Mouse (Mus musculus) forebrain, embryonic 13.5 days (tissue): ENCODE data around the gene Sarnp. TPM values are rescaled to one million over a fixed set of nuclear protein-coding genes. Genes with fewer than 3 reads are reported as not detected.
A peak's percentile ranks its signal among the peaks of the same experiment; 100 is the strongest.
"Not testable (repeated sequence)": the region's sequence is repeated elsewhere in the genome, so short reads cannot be mapped to it uniquely, and the experiment has no call there.

Experiments
- ATAC-seq: fragments of 200-750 bp; cut with Nextera tagmentation; 2 replicates; pipeline ENCODE4 v1.8.0; 2017
- H3K27ac ChIP-seq: fragments of 300-500 bp; sonication (generic); 2 replicates; pipeline ENCODE4 v1.5.1; 2015; ENCODE audit warnings: inconsistent platforms, mild to moderate bottlenecking, moderate library complexity
- H3K27me3 ChIP-seq: fragments of 300-500 bp; sonication (generic); 2 replicates; pipeline ENCODE4 v1.6.1; 2015; ENCODE audit warnings: mild to moderate bottlenecking, inconsistent platforms
- H3K36me3 ChIP-seq: fragments of 300-500 bp; sonication (generic); 2 replicates; pipeline ENCODE4 v1.6.1; 2015; ENCODE audit warnings: mild to moderate bottlenecking, inconsistent platforms; ENCODE audit not compliant: poor library complexity, severe bottlenecking
- H3K4me1 ChIP-seq: fragments of 300-500 bp; sonication (generic); 2 replicates; pipeline ENCODE4 v1.6.1; 2015; ENCODE audit warnings: inconsistent platforms
- H3K4me2 ChIP-seq: fragments of 300-500 bp; sonication (generic); 2 replicates; pipeline ENCODE4 v1.6.1; 2015; ENCODE audit warnings: inconsistent platforms, mild to moderate bottlenecking, moderate library complexity
- H3K4me3 ChIP-seq: fragments of 300-500 bp; sonication (generic); 2 replicates; pipeline ENCODE4 v1.5.1; 2015; ENCODE audit warnings: mild to moderate bottlenecking, inconsistent platforms
- H3K9ac ChIP-seq: fragments of 300-500 bp; sonication (generic); 2 replicates; pipeline ENCODE4 v1.6.1; 2015; ENCODE audit warnings: mild to moderate bottlenecking, inconsistent platforms
- H3K9me3 ChIP-seq: fragments of 300-500 bp; sonication (generic); replicated peaks from 2 replicates; pipeline ENCODE4 v1.6.1; 2016; ENCODE audit warnings: inconsistent platforms
- WGBS: fragments of 180-500 bp; shearing (Covaris S2); methylation state at CpG from one replicate; pipeline ENCODE4 v1.1.7; 2015; 5-methylcytosine and 5-hydroxymethylcytosine counted together
- polyA plus RNA-seq: library from polyadenylated mRNA; unstranded; fragments of >200 nt; fragmentation: Nextera tagmentation; extraction: Ambion mirVana; gene quantifications from 2 replicates; pipeline ENCODE4 v1.2.1, GENCODE M21; 2015

The Sarnp gene
- polyA plus RNA-seq, 1 experiment from 2014 or later, result 278 TPM

DNA sequence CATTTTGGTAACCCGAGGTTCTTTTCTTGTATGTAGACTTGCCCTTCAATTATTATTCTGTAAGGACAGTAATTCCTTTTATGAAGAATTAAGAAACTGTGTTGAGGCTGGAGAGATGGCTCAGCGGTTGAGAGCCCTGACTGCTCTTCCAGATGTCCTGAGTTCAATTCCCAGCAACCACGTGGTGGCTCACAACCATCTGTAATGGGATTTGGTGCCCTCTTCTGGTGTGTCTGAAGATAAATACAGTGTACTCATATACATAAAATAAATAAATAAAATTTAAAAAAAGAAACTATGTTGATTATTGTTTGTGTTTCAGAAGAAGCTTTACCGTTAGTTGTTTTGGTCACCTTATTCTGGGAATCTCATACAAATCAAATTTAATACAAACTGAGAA lies 6.0 kb downstream of the Sarnp start:
- not testable (repeated sequence) for H3K9ac ChIP-seq, ATAC-seq, H3K9me3 ChIP-seq, H3K27me3 ChIP-seq, H3K27ac ChIP-seq
- Histone ChIP-seq H3K4me3 (peak overlapping the region; percentile 91), H3K4me1 (peaks cover 20% of the 10 kb centered on the region), H3K4me2 (peak overlapping the region; percentile 89), H3K36me3 (peaks cover 40% of the 10 kb centered on the region)
- 82% methylated on average over 4 of the region's 4 CpGs for WGBS

GRCm38 (mm10) chr10:128823821-128824220 lies 6.7 kb downstream of the Sarnp start:
- Histone ChIP-seq H3K9me3 (no peaks in the 10 kb centered on the region), H3K36me3 (peaks cover 33% of the 10 kb centered on the region), H3K27ac (no peak overlapping the region), H3K9ac (no peak overlapping the region), H3K27me3 (no peaks in the 10 kb centered on the region), H3K4me3 (no peak overlapping the region), H3K4me1 (peaks cover 20% of the 10 kb centered on the region), H3K4me2 (no peak overlapping the region)
- WGBS, result 98% methylated on average over 9 of the region's 9 CpGs
- no peak for ATAC-seq

DNA sequence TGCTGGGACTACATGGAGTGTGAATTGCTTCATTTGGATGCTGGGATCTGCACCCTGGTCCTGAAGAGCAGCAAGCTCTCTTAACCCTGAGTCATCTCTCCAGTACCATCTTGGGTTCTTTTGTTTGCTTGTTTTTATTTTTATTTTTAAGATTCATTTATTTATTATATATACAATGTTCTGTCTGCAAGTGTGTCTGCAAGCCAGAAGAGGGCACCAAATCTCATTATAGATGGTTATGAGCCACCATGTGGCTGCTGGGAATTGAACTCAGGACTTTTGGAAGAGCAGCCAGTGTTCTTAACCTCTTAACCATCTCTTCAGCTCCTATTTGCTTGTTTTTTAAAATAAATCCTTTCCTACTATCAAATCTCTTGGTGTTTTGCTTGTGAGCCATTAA lies 20.3 kb downstream of the Sarnp start:
- no peak for ATAC-seq
- H3K4me2 ChIP-seq, result no peak overlapping the region
- H3K9ac ChIP-seq, result no peak overlapping the region
- peaks cover 80% of the 10 kb centered on the region for H3K36me3 ChIP-seq
- no peak overlapping the region for H3K27ac ChIP-seq
- H3K4me1 ChIP-seq, result no peaks in the 10 kb centered on the region
- no peaks in the 10 kb centered on the region for H3K9me3 ChIP-seq
- no peak overlapping the region for H3K4me3 ChIP-seq
- no peaks in the 10 kb centered on the region for H3K27me3 ChIP-seq

DNA sequence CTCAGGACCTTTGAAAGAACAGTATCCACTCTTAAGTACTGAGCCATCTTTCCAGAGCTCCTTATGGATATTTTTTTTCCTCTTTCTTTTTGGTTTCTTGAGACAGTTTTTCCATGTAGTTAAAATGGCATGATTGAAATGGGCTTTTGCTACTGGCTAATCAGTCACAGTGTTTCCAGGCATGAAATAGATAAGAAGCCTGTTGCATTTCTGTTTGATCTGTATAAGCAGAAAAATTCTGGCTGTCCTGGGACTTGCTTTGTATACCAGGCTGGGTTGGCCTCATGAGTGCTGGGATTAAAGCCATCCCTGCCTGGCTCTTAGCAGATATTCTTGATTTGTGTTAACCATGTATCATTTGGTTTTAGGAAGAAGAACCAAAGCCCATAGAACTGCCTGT lies 22.3 kb downstream of the Sarnp start:
- H3K9ac ChIP-seq, result no peak overlapping the region
- no peak overlapping the region for H3K27ac ChIP-seq
- H3K4me1 ChIP-seq, result no peaks in the 10 kb centered on the region
- ATAC-seq, result no peak
- H3K9me3 ChIP-seq, result no peaks in the 10 kb centered on the region
- no peaks in the 10 kb centered on the region for H3K27me3 ChIP-seq
- H3K4me2 ChIP-seq, result no peak overlapping the region
- no peak overlapping the region for H3K4me3 ChIP-seq
- peaks cover 73% of the 10 kb centered on the region for H3K36me3 ChIP-seq

- no peak for ATAC-seq
- no peaks in the 10 kb centered on the region for H3K27me3 ChIP-seq
- H3K27ac ChIP-seq, result no peak overlapping the region
- no peak overlapping the region for H3K9ac ChIP-seq
- H3K4me3 ChIP-seq, result no peak overlapping the region
- no peaks in the 10 kb centered on the region for H3K4me1 ChIP-seq
- H3K36me3 ChIP-seq, result peaks cover 67% of the 10 kb centered on the region
- H3K4me2 ChIP-seq, result no peak overlapping the region
- H3K9me3 ChIP-seq, result no peaks in the 10 kb centered on the region
These were observed 23.5 kb downstream of the Sarnp start for GRCm38 (mm10) chr10:128840612-128841011.

DNA sequence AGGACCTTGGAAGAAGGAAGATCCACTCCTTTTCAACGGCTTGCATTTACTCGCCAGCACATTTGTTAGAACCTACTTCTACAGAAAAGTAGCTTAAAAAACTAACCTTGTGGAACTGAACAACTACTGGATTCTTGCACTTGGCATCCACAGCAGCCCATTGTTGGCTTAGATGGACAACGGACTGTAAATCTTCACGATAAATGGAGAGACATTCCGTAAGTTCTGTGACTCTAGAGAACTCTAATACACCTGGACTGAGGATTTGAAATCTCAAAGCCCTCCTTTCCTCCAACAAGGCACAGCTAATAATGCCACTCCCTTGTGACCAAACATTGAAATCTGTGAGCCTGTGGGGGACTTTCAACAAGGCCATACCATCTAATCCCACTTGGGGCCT lies 26.1 kb downstream of the Sarnp start:
- 94% methylated on average over 5 of the region's 5 CpGs for WGBS
- H3K27ac ChIP-seq, result no peak overlapping the region
- no peak for ATAC-seq
- no peak overlapping the region for H3K9ac ChIP-seq
- no peaks in the 10 kb centered on the region for H3K27me3 ChIP-seq
- no peaks in the 10 kb centered on the region for H3K9me3 ChIP-seq
- H3K4me3 ChIP-seq, result no peak overlapping the region
- peaks cover 64% of the 10 kb centered on the region for H3K36me3 ChIP-seq
- no peak overlapping the region for H3K4me2 ChIP-seq
- no peaks in the 10 kb centered on the region for H3K4me1 ChIP-seq

DNA sequence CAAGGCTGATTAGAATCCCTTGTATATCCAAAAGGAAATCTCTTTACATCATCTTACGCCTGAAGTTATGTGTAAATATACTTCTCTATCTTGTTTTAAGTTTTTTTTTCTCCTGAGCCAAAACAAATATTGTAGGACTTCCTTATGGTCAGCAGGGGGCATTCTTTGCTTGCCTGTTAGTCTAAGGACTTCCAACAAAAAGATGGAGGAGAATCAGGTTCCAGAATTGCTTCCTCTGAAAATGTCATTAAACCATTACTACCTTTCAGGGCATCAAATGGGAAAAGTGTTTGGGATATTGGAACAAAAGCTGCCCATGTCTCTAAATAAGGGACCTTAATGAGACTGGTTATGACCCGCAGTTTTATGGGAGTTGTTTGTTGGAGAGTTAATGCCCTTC lies 28.4 kb downstream of the Sarnp start:
- Histone ChIP-seq H3K27ac (no peak overlapping the region), H3K9me3 (no peaks in the 10 kb centered on the region), H3K4me1 (no peaks in the 10 kb centered on the region), H3K27me3 (no peaks in the 10 kb centered on the region), H3K9ac (no peak overlapping the region), H3K36me3 (peaks cover 69% of the 10 kb centered on the region), H3K4me2 (no peak overlapping the region), H3K4me3 (no peak overlapping the region)
- WGBS, result 50% methylated on average over 2 of the region's 2 CpGs
- ATAC-seq, result no peak

GRCm38 (mm10) chr10:128846664-128847063 lies 29.5 kb downstream of the Sarnp start:
- Histone ChIP-seq H3K36me3 (peaks cover 63% of the 10 kb centered on the region), H3K4me1 (no peaks in the 10 kb centered on the region), H3K9ac (no peak overlapping the region), H3K4me2 (no peak overlapping the region), H3K27me3 (no peaks in the 10 kb centered on the region), H3K27ac (no peak overlapping the region), H3K9me3 (no peaks in the 10 kb centered on the region), H3K4me3 (no peak overlapping the region)
- no peak for ATAC-seq
- 98% methylated on average over 4 of the region's 4 CpGs for WGBS

DNA sequence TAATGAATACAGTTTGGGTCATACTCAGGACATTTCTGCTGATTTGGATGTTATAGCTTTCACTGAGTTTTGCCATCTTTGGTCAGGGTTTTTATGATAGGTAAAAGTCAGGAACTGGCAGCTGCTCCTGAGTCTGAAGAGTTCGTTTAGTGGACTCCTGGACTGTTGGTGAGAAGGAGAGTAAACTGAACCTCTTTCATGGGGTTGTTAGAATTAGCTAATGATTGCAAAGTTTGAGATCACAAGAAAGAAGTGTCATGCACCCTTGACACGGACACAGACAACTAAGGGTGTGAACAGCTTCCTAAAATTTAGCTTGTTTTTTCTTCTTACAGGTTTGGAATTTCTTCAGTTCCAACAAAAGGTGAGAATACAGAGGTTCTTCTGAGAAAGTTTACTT lies 31.3 kb downstream of the Sarnp start:
- H3K27ac ChIP-seq, result no peak overlapping the region
- H3K4me2 ChIP-seq, result no peak overlapping the region
- no peak overlapping the region for H3K9ac ChIP-seq
- H3K9me3 ChIP-seq, result no peaks in the 10 kb centered on the region
- H3K4me3 ChIP-seq, result no peak overlapping the region
- H3K27me3 ChIP-seq, result no peaks in the 10 kb centered on the region
- H3K36me3 ChIP-seq, result peaks cover 56% of the 10 kb centered on the region
- H3K4me1 ChIP-seq, result no peaks in the 10 kb centered on the region
- ATAC-seq, result no peak
- 89% methylated on average over 2 of the region's 2 CpGs for WGBS

- Histone ChIP-seq H3K36me3 (peaks cover 58% of the 10 kb centered on the region), H3K4me2 (no peak overlapping the region), H3K4me1 (no peaks in the 10 kb centered on the region), H3K4me3 (no peak overlapping the region), H3K9me3 (no peaks in the 10 kb centered on the region), H3K27me3 (no peaks in the 10 kb centered on the region), H3K27ac (no peak overlapping the region), H3K9ac (no peak overlapping the region)
- ATAC-seq, result no peak
- 77% methylated on average over 3 of the region's 3 CpGs for WGBS
These were observed 33.2 kb downstream of the Sarnp start for GRCm38 (mm10) chr10:128850339-128850738.

- ATAC-seq, result no peak
- H3K4me2 ChIP-seq, result no peak overlapping the region
- H3K9me3 ChIP-seq, result no peaks in the 10 kb centered on the region
- H3K27ac ChIP-seq, result no peak overlapping the region
- H3K4me3 ChIP-seq, result no peak overlapping the region
- H3K4me1 ChIP-seq, result no peaks in the 10 kb centered on the region
- H3K27me3 ChIP-seq, result no peaks in the 10 kb centered on the region
- peaks cover 48% of the 10 kb centered on the region for H3K36me3 ChIP-seq
- H3K9ac ChIP-seq, result no peak overlapping the region
These were observed 44.0 kb downstream of the Sarnp start for GRCm38 (mm10) chr10:128861176-128861575.

GRCm38 (mm10) chr10:128866042-128866441 lies 48.9 kb downstream of the Sarnp start:
- WGBS, result 89% methylated on average over 3 of the region's 3 CpGs
- Histone ChIP-seq H3K4me3 (no peak overlapping the region), H3K9me3 (no peaks in the 10 kb centered on the region), H3K27ac (no peak overlapping the region), H3K4me1 (no peaks in the 10 kb centered on the region), H3K4me2 (no peak overlapping the region), H3K36me3 (peaks cover 44% of the 10 kb centered on the region), H3K9ac (no peak overlapping the region), H3K27me3 (no peaks in the 10 kb centered on the region)
- ATAC-seq, result no peak

- Histone ChIP-seq H3K27ac (no peak overlapping the region), H3K4me2 (no peak overlapping the region), H3K27me3 (no peaks in the 10 kb centered on the region), H3K9ac (no peak overlapping the region), H3K9me3 (no peaks in the 10 kb centered on the region), H3K4me3 (no peak overlapping the region), H3K4me1 (no peaks in the 10 kb centered on the region), H3K36me3 (peaks cover 44% of the 10 kb centered on the region)
- ATAC-seq, result no peak
- WGBS, result 88% methylated on average over 1 of the region's 1 CpGs
These were observed 49.4 kb downstream of the Sarnp start for GRCm38 (mm10) chr10:128866518-128866917.
